In genomic region chr2:102674582-102674981, GRCm38 (mm10) we compare ENCODE assay signal across 12 mouse cellular contexts. TPM values are rescaled to one million over a fixed set of nuclear protein-coding genes. Genes with fewer than 3 reads are reported as not detected.
DNase-seq lines count a peak whose midpoint lies in the region; ATAC-seq and TF ChIP-seq lines count a peak whose summit lies in the region.
"Had no signal": no experiment of that assay in that cellular context is flagged by ENCODE, and none has a peak within 500 bp of the region (broad histone marks: within the 10 kb centered on the region; RNA-seq: fewer than 3 reads in every experiment).

No protein-coding gene starts in this region.

- H3K9me3 ChIP-seq in hindbrain, postnatal 0 days (ENCODE audit: low read length) = no peaks in the 10 kb centered on the region
- H3K9me3 ChIP-seq in hindbrain, embryonic 11.5 days (ENCODE audit: control insufficient read depth, low read length) = no peaks in the 10 kb centered on the region
- H3K9me3 ChIP-seq in neural tube, embryonic 13.5 days = no peaks in the 10 kb centered on the region
- H3K9me3 ChIP-seq: heart, embryonic 15.5 days; megakaryocyte, embryonic 14.5 days had no signal

- no peak for DNase-seq in hindbrain, postnatal 0 days (ENCODE audit: low spot score)
- DNase-seq in hindbrain, embryonic 11.5 days (ENCODE audit: low spot score) = no peak
- no peak for DNase-seq in neural tube, embryonic 10.5 days (ENCODE audit: extremely low spot score, low spot score)
- DNase-seq in forelimb bud, embryonic 11.5 days (ENCODE audit: low read depth, low spot score) = peak; percentile 51
- DNase-seq in natural killer cell, adult 2 months (ENCODE audit: low spot score in 2 of 2) = no peak
- DNase-seq in ovary, postnatal 14 days (ENCODE audit: low spot score) = no peak

- no peak overlapping the region for H3K4me2 ChIP-seq in hindbrain, postnatal 0 days (ENCODE audit: low read depth, low read length)
- H3K4me2 ChIP-seq in hindbrain, embryonic 11.5 days (replicated peaks; ENCODE audit: low read depth, low read length) = no peak overlapping the region
- no peak overlapping the region for H3K4me2 ChIP-seq in neural tube, embryonic 13.5 days
- H3K4me2 ChIP-seq: heart, embryonic 15.5 days had no signal

- no peaks in the 10 kb centered on the region for H3K36me3 ChIP-seq in hindbrain, postnatal 0 days (ENCODE audit: insufficient read depth, low read length)
- no peaks in the 10 kb centered on the region for H3K36me3 ChIP-seq in hindbrain, embryonic 11.5 days (ENCODE audit: control insufficient read depth, insufficient read depth, low read length)
- H3K36me3 ChIP-seq in neural tube, embryonic 13.5 days = no peaks in the 10 kb centered on the region
- H3K36me3 ChIP-seq: heart, embryonic 15.5 days had no signal

- WGBS in hindbrain, postnatal 0 days = 41% methylated on average over 2 of the region's 2 CpGs
- 67% methylated on average over 2 of the region's 2 CpGs for WGBS in hindbrain, embryonic 11.5 days
- WGBS in neural tube, embryonic 13.5 days = 20% methylated on average over 2 of the region's 2 CpGs

- peaks cover 22% of the 10 kb centered on the region for H3K4me1 ChIP-seq in hindbrain, postnatal 0 days (ENCODE audit: insufficient read depth, low read length)
- no peaks in the 10 kb centered on the region for H3K4me1 ChIP-seq in hindbrain, embryonic 11.5 days (replicated peaks; ENCODE audit: control insufficient read depth, insufficient read depth, low read length)
- peaks cover 46% of the 10 kb centered on the region for H3K4me1 ChIP-seq in neural tube, embryonic 13.5 days (replicated peaks)
- H3K4me1 ChIP-seq: heart, embryonic 15.5 days had no signal

- H3K9ac ChIP-seq in hindbrain, postnatal 0 days (replicated peaks; ENCODE audit: low read length) = peak overlapping the region; percentile 28; the same call in 1 of the 2 replicates
- no peak overlapping the region for H3K9ac ChIP-seq in hindbrain, embryonic 11.5 days (ENCODE audit: low read depth, low read length)
- H3K9ac ChIP-seq in neural tube, embryonic 13.5 days = no peak overlapping the region
- H3K9ac ChIP-seq: heart, embryonic 15.5 days had no signal

- peak overlapping the region; percentile 68 for H3K27ac ChIP-seq in hindbrain, postnatal 0 days
- no peak overlapping the region for H3K27ac ChIP-seq in hindbrain, embryonic 11.5 days (ENCODE audit: low read depth, low read length)
- peak overlapping the region; percentile 74 for H3K27ac ChIP-seq in neural tube, embryonic 13.5 days (replicated peaks)
- H3K27ac ChIP-seq: heart, embryonic 15.5 days had no signal

- no peak for ATAC-seq in hindbrain, postnatal 0 days
- ATAC-seq in hindbrain, embryonic 11.5 days (ENCODE audit: low FRiP score) = no peak
- ATAC-seq in neural tube, embryonic 13.5 days (ENCODE audit: low read depth) = peak; percentile 47; the same call in 1 of the 2 replicates
- ATAC-seq: intestine, embryonic 16.5 days; Patski had no signal

- no peak for TF ChIP-seq CTCF in hindbrain, postnatal 0 days (IDR thresholded peaks at IDR 0.05; ENCODE audit: low read depth)

- no peak overlapping the region for H3K4me3 ChIP-seq in hindbrain, postnatal 0 days (ENCODE audit: low read length)
- no peak overlapping the region for H3K4me3 ChIP-seq in hindbrain, embryonic 11.5 days (ENCODE audit: low read depth, low read length)
- H3K4me3 ChIP-seq in neural tube, embryonic 13.5 days = no peak overlapping the region
- H3K4me3 ChIP-seq: heart, embryonic 15.5 days; megakaryocyte, embryonic 14.5 days had no signal

- H3K27me3 ChIP-seq in hindbrain, postnatal 0 days (ENCODE audit: insufficient read depth, low read length) = no peaks in the 10 kb centered on the region
- no peaks in the 10 kb centered on the region for H3K27me3 ChIP-seq in hindbrain, embryonic 11.5 days (ENCODE audit: control insufficient read depth, insufficient read depth, low read length)
- no peaks in the 10 kb centered on the region for H3K27me3 ChIP-seq in neural tube, embryonic 13.5 days
- H3K27me3 ChIP-seq: heart, embryonic 15.5 days; Patski had no signal

RNA-seq across cellular contexts. Expression of gene Slc1a2, which starts 16.1 kb away (rescaled TPM):
- total RNA-seq in hindbrain, postnatal 0 days (2014; rRNA removed) = 116 and 130 TPM in 2 replicates
- 21.9 and 23.9 TPM in 2 replicates for polyA plus RNA-seq in hindbrain, postnatal 0 days (2015; fragmentation: Nextera tagmentation; extraction: Ambion mirVana)
- polyA plus RNA-seq in hindbrain, embryonic 11.5 days (2014; fragmentation: Nextera tagmentation; extraction: Ambion mirVana) = 16.6 and 19.8 TPM in 2 replicates
- polyA plus RNA-seq in neural tube, embryonic 13.5 days (2015; fragmentation: Nextera tagmentation; extraction: Ambion mirVana) = 18.8 and 22.5 TPM in 2 replicates
- total RNA-seq: common myeloid progenitor, adult 5-6 weeks had no signal
